Mouse (Mus musculus): ENCODE data around the gene Prkcb. TPM values are rescaled to one million over a fixed set of nuclear protein-coding genes. Genes with fewer than 3 reads are reported as not detected.

Gene Prkcb
- total RNA-seq, 2 experiments from 2014 or later: 1.2 to 1.4 TPM

GRCm38 (mm10) chr7:122520850-122521638, 232.5 kb downstream of the Prkcb start:
- no peak for DNase-seq

- DNase-seq: no peak
These were observed 239.7 kb downstream of the Prkcb start for GRCm38 (mm10) chr7:122528201-122528600.

- no peak for DNase-seq
These were observed 240.1 kb downstream of the Prkcb start for GRCm38 (mm10) chr7:122528646-122529045.

- DNase-seq: no peak
These were observed 245.2 kb downstream of the Prkcb start for GRCm38 (mm10) chr7:122533566-122534360.

- no peak for DNase-seq
These were observed 256.1 kb downstream of the Prkcb start for GRCm38 (mm10) chr7:122544616-122545015.

DNA sequence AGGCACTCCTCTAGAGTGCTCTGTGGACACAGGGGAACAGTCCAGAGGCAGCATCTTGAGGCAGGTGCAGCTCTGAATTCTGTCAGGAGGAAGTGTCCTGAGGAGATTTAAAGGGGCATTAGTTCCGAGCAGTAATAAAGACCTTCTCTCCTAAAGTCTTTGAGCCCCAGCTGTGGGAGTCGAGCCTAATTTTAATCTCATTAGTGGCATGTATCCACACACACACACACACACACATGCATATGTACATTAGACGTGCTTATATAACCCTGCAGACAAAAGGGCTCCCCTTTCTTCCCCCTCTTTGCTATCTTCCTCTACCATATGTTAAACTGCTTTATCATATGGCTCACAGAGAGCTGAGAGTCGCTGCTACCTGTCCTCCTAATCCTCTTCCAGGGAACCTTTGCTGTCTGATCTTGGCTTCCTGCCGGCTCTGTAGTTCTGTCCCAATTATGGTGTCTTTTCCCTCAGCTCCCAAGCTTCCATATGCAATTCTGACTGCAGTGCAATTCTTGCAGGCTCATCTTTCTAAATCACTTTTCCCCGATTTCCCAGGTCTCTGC, 268.1 kb downstream of the Prkcb start:
- no peak for DNase-seq

DNA sequence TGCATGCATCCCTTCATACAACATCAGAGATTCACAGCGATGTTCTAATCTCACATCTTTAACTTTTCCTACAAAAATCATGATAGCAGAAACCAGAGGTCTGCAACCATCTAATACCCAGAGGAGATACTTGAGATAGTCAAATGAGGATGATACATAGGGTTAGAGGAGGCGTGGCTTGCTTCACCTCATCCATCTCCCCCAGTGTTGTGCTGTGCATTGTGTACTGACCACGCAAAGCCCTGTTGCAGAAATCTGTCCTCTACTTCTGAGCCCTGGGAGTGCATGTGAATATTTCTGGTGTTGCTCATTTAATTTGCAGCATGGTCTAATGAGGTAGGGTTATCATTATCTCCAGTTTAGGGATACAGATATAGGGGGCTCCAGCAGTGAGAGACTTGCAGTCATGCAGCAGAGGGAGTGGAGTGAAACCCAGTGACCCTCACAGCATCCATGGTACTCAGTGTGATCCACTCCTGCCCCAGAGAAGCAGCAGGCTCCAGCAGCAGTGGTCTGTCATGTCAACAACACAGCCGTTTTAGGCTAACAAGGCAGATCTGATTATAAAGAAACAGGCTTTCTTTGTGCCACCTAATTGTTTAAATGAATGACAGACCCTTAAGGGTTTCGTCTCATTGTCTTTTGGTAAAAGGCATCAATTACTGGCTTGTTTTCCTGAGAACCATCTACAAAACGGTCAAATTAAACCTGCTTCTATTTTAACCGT, 269.7 kb downstream of the Prkcb start:
- no peak for DNase-seq

GRCm38 (mm10) chr7:122558912-122559311, 270.4 kb downstream of the Prkcb start:
- DNase-seq: no peak

DNA sequence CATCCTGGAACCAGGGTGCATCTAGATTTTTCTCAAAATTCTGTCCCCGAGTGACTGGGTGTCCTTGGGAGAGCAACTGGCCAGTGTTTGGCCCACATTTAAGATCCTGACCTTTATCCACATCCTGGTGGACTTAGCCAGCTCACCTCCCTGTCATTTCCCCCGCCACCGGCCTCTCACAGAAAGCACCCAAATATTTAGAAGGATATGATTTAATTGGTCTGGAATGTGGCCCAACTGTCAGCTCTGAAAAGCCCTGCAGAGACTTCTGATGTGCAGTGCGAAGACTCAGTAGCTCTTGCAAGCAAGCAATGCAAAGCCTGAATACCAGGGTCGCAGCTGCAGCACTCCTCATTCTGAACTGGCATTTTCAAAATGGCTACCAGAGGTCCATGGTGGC, 274.0 kb downstream of the Prkcb start:
- DNase-seq: no peak

- DNase-seq: no peak
These were observed 276.8 kb downstream of the Prkcb start for GRCm38 (mm10) chr7:122565371-122565770.

- DNase-seq: no peak
These were observed 277.5 kb downstream of the Prkcb start for GRCm38 (mm10) chr7:122566011-122566410.

DNA sequence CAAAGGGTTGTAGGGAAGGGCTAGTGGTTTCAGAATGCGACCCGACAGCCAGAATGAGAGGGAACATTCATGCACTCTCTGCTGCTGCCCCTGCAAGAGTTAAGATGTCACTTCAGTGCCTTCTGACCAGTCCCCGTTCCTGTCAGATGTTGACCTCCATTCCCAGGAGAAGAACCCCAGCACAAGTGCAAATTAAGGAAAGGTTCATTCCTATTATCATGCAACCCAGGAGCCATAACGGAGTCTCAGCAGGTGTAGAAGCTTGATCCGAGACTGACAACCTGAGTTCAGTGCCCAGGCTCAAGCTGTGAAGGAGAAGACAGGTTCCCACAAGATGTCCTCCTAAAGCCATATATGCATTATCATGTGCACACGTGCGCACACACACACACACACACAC, 280.2 kb downstream of the Prkcb start:
- no peak for DNase-seq

- no peak for DNase-seq
These were observed 281.9 kb downstream of the Prkcb start for GRCm38 (mm10) chr7:122570407-122570806.

- no peak for DNase-seq
These were observed 284.6 kb downstream of the Prkcb start for GRCm38 (mm10) chr7:122573101-122573635.

GRCm38 (mm10) chr7:122574418-122574817, 285.9 kb downstream of the Prkcb start:
- DNase-seq: no peak

DNA sequence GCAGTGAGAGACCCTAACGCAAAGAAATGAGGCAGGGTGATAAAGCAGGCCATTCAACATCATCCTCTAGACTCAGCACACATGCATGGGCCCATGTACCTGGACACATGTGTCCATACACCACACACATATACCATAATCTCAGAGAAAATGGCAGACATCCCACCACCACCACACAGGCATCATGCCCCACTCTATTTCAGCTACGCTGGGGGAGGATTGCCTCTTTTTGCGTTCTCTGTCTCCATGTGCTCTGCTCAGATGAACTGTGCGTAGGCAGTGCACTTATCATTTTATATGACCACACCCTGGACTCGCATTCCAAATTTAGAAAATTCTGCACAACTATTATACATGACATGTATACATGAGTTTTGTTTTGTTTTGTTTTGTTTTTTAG, 286.5 kb downstream of the Prkcb start:
- DNase-seq: no peak

DNA sequence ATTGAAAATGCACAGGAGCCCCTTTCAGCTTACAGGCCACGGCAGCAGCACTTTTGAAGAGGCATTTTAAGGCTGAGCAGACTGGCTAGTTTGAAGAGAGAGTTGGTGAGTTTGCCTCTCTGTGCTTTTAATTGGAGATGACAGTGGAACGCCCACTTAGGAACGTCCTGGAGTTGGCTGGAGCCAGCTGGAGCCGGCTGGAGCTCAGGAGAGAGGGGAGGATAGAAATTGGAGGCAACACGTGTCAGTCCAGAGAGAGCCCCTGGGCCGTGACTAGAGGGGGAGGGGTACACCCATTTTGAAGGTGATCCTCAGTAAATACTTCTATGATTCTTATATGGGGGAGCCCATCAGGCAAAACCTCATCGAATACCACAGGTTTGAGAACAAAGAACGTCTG, 287.0 kb downstream of the Prkcb start:
- DNase-seq: no peak

DNA sequence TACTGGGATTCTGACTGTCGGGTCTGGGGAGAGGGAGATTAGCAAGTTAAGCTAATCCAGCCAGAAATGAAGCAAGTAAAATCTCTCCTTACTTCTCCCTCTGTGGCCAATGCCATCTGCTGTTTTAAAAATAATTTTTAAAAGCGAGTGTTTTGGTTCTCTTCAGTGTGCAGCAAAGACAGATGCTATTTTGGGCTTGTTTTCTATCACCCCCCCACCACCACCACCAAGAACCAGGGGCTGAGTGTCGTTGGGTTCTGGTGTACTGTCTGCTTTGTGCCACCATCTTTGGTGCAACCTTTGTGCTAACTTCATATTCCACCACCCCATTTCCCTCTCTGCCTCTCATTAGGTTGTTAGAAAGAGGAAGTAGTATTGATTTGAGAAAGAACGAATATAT, 289.0 kb downstream of the Prkcb start:
- DNase-seq: no peak

DNA sequence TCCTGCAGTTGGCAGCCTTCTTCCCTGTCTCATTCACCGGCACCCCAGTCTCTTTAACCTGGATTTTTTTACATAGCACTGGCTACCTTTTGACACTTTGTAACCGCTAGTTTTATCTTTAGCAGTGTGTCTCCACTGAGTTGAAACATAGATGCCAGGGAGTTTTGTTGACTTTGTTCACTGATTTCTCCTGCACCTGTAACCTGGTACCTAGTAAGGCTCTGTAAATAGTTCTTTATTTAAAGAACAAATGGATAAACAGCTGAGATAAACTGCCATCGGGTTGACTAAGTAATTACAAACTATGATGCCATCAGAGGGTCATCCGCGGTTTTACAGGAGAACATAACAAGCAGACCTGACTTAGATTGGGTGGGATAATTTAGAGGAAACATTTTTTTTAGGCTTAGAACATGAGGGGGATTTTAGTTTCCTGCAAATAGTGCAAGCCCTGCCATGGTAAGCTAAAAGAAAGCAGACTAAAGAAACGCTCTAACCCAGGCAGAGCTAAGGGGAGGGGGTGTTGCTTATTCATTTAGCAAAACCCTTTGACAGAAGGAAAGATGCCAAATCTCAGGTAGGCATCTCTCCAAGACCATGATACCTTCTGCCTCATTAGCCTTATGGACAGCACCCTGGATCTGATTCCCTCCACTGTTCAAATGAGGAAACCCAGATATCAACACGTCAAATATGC, 291.1 kb downstream of the Prkcb start:
- no peak for DNase-seq

- no peak for DNase-seq
These were observed 291.6 kb downstream of the Prkcb start for GRCm38 (mm10) chr7:122580158-122580475.

- no peak for DNase-seq
These were observed 296.0 kb downstream of the Prkcb start for GRCm38 (mm10) chr7:122584421-122585151.

All from gastrocnemius, postnatal 25 days (tissue).